Mouse (Mus musculus): Measurements from ENCODE around the gene Kras. TPM values are rescaled to one million over a fixed set of nuclear protein-coding genes. Genes with fewer than 3 reads are reported as not detected.

Gene Kras
- polyA plus RNA-seq, 2 experiments from 2014 or later, result 18.3 to 35.8 TPM

DNA sequence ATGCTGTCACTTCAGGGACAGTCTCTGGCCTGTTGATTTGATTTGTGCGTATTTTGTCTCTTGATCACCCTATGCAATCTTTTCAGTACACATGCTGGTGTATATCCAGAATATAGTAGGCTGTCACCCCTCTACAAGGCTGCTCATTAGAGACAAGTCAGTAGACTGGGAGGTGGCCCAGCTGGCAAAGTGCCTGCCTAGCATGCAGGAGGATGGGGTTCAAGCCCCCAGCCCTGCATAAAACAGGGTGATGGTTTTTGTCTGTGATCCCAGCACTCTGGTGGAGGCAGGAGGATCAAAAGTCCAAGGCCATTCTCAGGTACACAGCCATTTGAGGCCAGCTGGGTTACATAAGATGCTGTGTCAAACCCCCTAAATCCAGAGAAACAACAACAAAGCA is 63.9 kb downstream of the Kras start:
- no peak for ATAC-seq

DNA sequence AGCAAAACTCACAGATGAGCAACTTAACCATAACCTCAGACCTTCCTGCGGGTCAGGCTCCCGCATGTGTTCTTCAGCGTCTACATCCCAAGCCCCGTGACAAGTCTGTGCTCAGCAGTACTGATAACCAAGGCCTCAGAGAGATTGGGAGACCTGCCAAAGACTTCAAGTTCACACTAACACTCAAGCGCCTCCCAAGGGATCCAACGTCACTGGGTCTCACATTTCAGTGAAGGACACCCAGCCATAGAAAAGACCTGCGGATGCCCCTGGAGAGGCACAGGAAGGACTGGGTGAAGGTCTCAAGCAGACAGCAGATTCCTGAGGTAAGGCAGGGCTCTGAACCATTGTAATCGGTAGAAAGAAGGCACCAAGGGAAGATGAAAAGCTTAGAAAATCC is 68.0 kb downstream of the Kras start:
- ATAC-seq, result no peak

DNA sequence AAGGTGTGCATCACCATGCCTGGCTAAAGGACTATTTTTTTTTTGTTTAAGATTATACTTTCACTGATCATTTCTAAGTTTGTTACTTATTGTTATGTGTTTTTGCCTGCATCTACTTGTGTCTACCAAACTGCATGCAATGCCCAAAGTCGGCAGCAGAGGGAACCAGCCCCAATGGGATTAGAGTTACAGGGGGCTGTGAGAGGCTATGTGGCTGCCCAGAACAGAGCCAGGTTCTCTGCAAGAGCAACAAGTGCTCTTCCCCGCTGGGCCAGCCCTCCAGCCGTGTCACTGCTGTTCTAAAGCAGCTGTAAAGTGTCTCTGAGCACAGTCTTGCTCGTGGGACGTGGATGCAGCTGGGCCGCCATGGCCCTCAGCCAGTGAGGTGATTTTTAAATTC is 70.4 kb downstream of the Kras start:
- ATAC-seq, result peak; percentile 77

DNA sequence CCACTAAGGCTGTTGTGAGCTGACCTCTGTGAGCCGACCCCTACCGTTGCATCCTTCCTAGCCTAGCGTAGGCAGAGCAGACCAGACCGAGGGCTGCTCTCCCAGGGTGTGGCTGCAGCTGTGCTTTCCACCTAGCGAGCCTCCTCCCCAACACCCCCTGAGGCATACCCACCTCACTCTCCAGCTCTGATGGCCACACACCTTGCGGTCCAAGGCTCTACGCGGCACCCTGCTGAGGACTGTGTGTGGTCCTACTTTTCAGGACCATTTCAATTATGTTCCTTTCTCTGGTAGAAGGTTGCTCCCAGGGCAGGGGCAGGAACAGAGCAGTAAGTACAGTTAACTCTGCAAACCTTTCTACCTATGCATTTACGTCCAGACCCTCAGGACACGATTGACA is 73.6 kb downstream of the Kras start:
- ATAC-seq, result no peak

DNA sequence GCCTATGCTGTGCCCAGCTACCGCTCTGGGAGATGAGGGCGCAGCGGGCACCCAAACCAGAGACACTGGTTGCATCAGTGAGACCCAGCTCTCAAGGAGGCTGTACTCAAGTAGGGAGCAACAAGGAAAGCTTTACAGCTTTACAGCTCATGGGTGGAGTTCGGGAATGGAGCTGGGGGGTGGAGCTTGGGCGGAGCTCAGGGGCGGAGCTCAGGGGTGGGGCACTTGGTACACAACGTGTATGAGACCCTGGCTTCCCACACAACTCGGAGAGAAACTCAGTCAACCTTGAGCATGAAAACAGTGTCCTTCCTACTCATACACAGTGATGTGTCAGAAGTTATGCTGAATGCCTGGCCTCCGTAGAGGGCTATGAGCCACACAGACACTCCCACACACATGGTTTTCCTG is 74.5 kb downstream of the Kras start:
- ATAC-seq, result no peak

DNA sequence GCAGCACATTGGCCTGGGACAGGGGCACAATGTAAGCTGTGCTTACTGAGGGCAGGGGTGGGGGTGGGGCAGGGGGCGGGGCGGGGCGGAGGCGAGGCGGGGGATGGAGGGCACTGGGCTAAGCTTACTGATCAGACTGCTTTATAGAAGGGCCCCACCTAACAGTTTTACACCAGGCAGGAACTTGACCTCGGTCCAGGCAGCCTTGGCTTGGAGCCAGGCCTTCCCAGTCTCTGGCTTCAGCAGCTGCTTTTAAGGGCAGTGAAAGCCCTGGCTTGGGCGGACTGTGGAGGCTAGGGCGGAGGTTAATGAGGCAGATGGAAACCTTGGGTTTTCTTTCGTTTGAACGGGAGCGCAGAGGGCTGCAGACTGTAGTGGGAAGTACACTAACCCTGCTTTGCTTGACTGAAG is 76.3 kb downstream of the Kras start:
- no peak for ATAC-seq

DNA sequence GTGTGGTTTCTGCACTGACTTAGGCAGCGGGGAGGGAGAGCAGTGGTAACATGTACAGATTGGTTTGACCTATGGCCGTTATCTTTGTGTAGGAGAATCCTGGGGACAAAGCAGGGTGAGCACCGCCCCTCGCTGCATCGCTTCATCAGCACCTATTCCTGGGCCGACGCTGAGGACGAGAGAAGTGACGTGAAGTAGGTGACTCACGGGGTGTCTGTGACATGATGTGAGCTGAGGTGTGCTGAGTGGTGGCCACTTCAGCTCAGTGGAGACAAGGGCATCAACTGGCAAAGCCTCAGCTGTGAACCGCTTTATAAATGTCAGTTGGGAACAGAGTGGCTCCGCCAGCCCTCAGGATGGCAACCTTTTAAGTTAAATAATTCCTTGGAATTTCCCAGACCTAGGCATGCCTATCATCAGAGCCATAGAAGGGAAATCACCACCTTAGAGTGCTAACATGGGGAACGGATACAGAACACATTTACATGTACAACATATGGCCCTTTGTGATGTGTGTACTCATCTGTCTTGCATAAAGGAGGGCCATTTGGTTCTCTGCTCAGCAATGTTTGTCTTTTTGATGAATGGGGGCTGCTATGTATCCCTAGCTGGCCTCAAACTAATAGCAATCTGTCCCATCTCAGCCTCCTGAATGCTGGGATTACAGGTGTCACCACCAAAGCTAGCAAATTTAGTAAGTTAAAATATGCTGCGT is 78.0 kb downstream of the Kras start:
- ATAC-seq, result no peak

Other genes starting within 250 kb of the Kras start
- 10 to 100 TPM in 1 of 2 experiments, 1 to 10 TPM in 1; 9.3 to 10.4 TPM for gene Bcat1, start 174.1 kb downstream of the Kras start, polyA plus RNA-seq (2017; shearing (Covaris generic))
- 100 to 1,000 TPM; 157 to 238 TPM for gene Lrmp, start 134.6 kb downstream of the Kras start, polyA plus RNA-seq (2017; shearing (Covaris generic))
- under 1 TPM; 0.24 to 0.41 TPM for gene Casc1, start 39.2 kb downstream of the Kras start, polyA plus RNA-seq (2017; shearing (Covaris generic))
- 10 to 100 TPM; 26.5 to 31.1 TPM for gene Etfrf1, start 39.1 kb downstream of the Kras start, polyA plus RNA-seq (2017; shearing (Covaris generic))